Comparison of ENCODE assay signal across 9 mouse cellular contexts in genomic region chr4:151618420-151619310, GRCm38 (mm10).
DNase-seq lines count a peak whose midpoint lies in the region; ATAC-seq lines count a peak whose summit lies in the region.
"Had no signal": no experiment of that assay in that cellular context is flagged by ENCODE, and none has a peak within 500 bp of the region (broad histone marks: within the 10 kb centered on the region; RNA-seq: fewer than 3 reads in every experiment).

No protein-coding gene starts in this region.

- no peak overlapping the region for H3K9ac ChIP-seq in embryonic facial prominence, embryonic 13.5 days

- H3K4me2 ChIP-seq in embryonic facial prominence, embryonic 13.5 days = no peak overlapping the region

- H3K36me3 ChIP-seq in embryonic facial prominence, embryonic 13.5 days = no peaks in the 10 kb centered on the region
- no peaks in the 10 kb centered on the region for H3K36me3 ChIP-seq in midbrain, embryonic 10.5 days

- 0 out of 2 replicates have a peak, but pooled peaks have one; percentile 52 for ATAC-seq in embryonic facial prominence, embryonic 13.5 days (ENCODE audit: insufficient number of reproducible peaks, insufficient read depth, low FRiP score, low TSS enrichment, low read depth)

- DNase-seq in adrenal gland, postnatal 10 days = peak; percentile 28
- no peak for DNase-seq in adrenal gland, postnatal 4 days (ENCODE audit: low spot score in 2 of 2)
- peak; percentile 42 for DNase-seq in ES-CJ7 (ENCODE audit: low read depth, low spot score)
- DNase-seq in midbrain, embryonic 10.5 days (ENCODE audit: low spot score) = peak; percentile 40
- no peak for DNase-seq in gastrocnemius, adult 8-10 months (ENCODE audit: low spot score in 2 of 2)
- no peak for DNase-seq in cerebellum, adult 8-10 months
- no peak for DNase-seq in heart, postnatal 25 days (ENCODE audit: low spot score)

- H3K27ac ChIP-seq in embryonic facial prominence, embryonic 13.5 days = no peak overlapping the region
- H3K27ac ChIP-seq in midbrain, embryonic 10.5 days (replicated peaks) = peak overlapping the region; percentile 67

- WGBS in embryonic facial prominence, embryonic 13.5 days = 36% methylated on average over 21 of the region's 21 CpGs
- 42% methylated on average over 21 of the region's 21 CpGs for WGBS in midbrain, embryonic 10.5 days

- peaks cover 16% of the 10 kb centered on the region for H3K4me1 ChIP-seq in embryonic facial prominence, embryonic 13.5 days
- H3K4me1 ChIP-seq in midbrain, embryonic 10.5 days = peaks cover 25% of the 10 kb centered on the region
- H3K4me1 ChIP-seq: megakaryocyte, embryonic 14.5 days had no signal

- peaks cover 5% of the 10 kb centered on the region; the same call in 1 of the 2 replicates for H3K9me3 ChIP-seq in embryonic facial prominence, embryonic 13.5 days
- H3K9me3 ChIP-seq in midbrain, embryonic 10.5 days (replicated peaks) = peaks cover 7% of the 10 kb centered on the region; the same call in 1 of the 2 replicates

- no peaks in the 10 kb centered on the region for H3K27me3 ChIP-seq in embryonic facial prominence, embryonic 13.5 days
- peaks cover 8% of the 10 kb centered on the region; the same call in 1 of the 2 replicates for H3K27me3 ChIP-seq in midbrain, embryonic 10.5 days (ENCODE audit: low read depth, poor library complexity, severe bottlenecking)
- H3K27me3 ChIP-seq: megakaryocyte, embryonic 14.5 days had no signal

- intact Hi-C loops in heart, postnatal 25 days (cut with DNase I) = no loop called here

- no peak overlapping the region for H3K4me3 ChIP-seq in embryonic facial prominence, embryonic 13.5 days
- H3K4me3 ChIP-seq in midbrain, embryonic 10.5 days = 0 out of 2 replicates have a peak overlapping the region, but pooled peaks have one; percentile 24
- H3K4me3 ChIP-seq: megakaryocyte, embryonic 14.5 days had no signal

Comparison
In these comparisons a context has a peak if more than half of its experiments do, and no peak if none do; other contexts are left out.
1. DNase-seq: peak in adrenal gland, postnatal 10 days (single experiment), ES-CJ7 (single experiment) and midbrain, embryonic 10.5 days (single experiment); none in adrenal gland, postnatal 4 days (0 of 2), gastrocnemius, adult 8-10 months (0 of 2), cerebellum, adult 8-10 months (single experiment) and heart, postnatal 25 days (single experiment).